Mouse (Mus musculus): ENCODE measurements at regions not wholly inside any gene's neighbourhood (a gene's known extent, or its start where the extent isn't known, plus 50 kb on each side); places are given as distances from the start of the nearest gene placed in this dataset.

DNA sequence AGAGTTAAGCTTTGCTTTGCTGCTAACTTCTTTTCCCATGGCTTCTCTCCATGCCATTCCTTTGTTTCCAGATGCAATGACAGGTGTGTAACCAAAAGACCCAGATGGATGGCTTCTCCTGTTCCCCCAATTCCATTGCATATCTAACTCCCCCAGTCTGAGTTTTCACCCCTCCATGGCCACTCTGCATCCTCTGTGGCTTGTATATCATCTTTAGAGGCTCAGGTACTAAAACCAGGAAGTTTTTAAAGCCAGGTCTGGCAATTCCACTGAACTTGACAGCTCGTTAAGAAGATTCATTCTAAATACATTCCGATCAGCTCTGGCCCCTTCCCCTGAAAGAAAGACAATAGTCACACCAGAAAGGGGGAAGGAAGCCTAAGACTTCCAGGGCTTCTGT, 60.6 kb upstream of the Api5 start:
- TF ChIP-seq TAL1 (conservative IDR thresholded peaks at IDR 0.05; ENCODE audit: low read depth, low read length) (no peak), CTCF (IDR thresholded peaks at IDR 0.05; ENCODE audit: low read depth, low read length) (no peak), GATA1 (IDR thresholded peaks at IDR 0.05; ENCODE audit: borderline replicate concordance, low read length) (no peak), POLR2AphosphoS5 (IDR thresholded peaks at IDR 0.05; ENCODE audit: insufficient replicate concordance, low read depth, low read length) (no peak), GATA2 (IDR thresholded peaks at IDR 0.05; ENCODE audit: borderline replicate concordance, low read depth, low read length) (no peak)

Measured in G1E (cell line).